Mouse (Mus musculus) gastrocnemius, postnatal 10 days (tissue): Measurements from ENCODE around the gene Miga1. TPM values are rescaled to one million over a fixed set of nuclear protein-coding genes. Genes with fewer than 3 reads are reported as not detected.
"Not testable (repeated sequence)": the region's sequence is repeated elsewhere in the genome, so short reads cannot be mapped to it uniquely, and the experiment has no call there.

Experiments
- DNase-seq: peaks from one replicate; pipeline ENCODE4 v3.0.0; 2021; ENCODE audit warnings: mixed read lengths
- total RNA-seq, 2 experiments: library from RNA; stranded (reverse); gene quantifications; 2 replicates each; pipeline ENCODE4 v1.2.3; 2021

Miga1 gene
- total RNA-seq, 2 experiments from 2014 or later: 4.2 to 4.6 TPM

GRCm38 (mm10) chr3:152321765-152322547 lies 18.3 kb downstream of the Miga1 start:
- DNase-seq: no peak

GRCm38 (mm10) chr3:152320972-152321645 lies 19.1 kb downstream of the Miga1 start:
- DNase-seq: no peak

- not testable (repeated sequence) for DNase-seq
Observed at GRCm38 (mm10) chr3:152316447-152317173, 23.6 kb downstream of the Miga1 start.

GRCm38 (mm10) chr3:152315613-152316012 lies 24.6 kb downstream of the Miga1 start:
- peak; percentile 86 for DNase-seq

GRCm38 (mm10) chr3:152314666-152315065 lies 25.5 kb downstream of the Miga1 start:
- DNase-seq: not testable (repeated sequence)

- no peak for DNase-seq
Observed at GRCm38 (mm10) chr3:152309250-152309645, 31.0 kb downstream of the Miga1 start.

- peak; percentile 41 for DNase-seq
Observed at GRCm38 (mm10) chr3:152308485-152309249, 31.5 kb downstream of the Miga1 start.

- DNase-seq: no peak
Observed at GRCm38 (mm10) chr3:152305971-152306370, 34.2 kb downstream of the Miga1 start.

GRCm38 (mm10) chr3:152305080-152305479 lies 35.1 kb downstream of the Miga1 start:
- DNase-seq: no peak

- no peak for DNase-seq
Observed at GRCm38 (mm10) chr3:152304093-152304815, 36.0 kb downstream of the Miga1 start.

- no peak for DNase-seq
Observed at GRCm38 (mm10) chr3:152302991-152303390, 37.2 kb downstream of the Miga1 start.

- no peak for DNase-seq
Observed at GRCm38 (mm10) chr3:152300376-152301337, 39.5 kb downstream of the Miga1 start.

GRCm38 (mm10) chr3:152295896-152296295 lies 44.3 kb downstream of the Miga1 start:
- DNase-seq: no peak

GRCm38 (mm10) chr3:152294400-152294799 lies 45.8 kb downstream of the Miga1 start:
- DNase-seq: no peak

GRCm38 (mm10) chr3:152293530-152294181 lies 46.6 kb downstream of the Miga1 start:
- DNase-seq: no peak

GRCm38 (mm10) chr3:152291895-152292294 lies 48.3 kb downstream of the Miga1 start:
- no peak for DNase-seq

- no peak for DNase-seq
Observed at GRCm38 (mm10) chr3:152290175-152290798, 49.9 kb downstream of the Miga1 start.

- peak; percentile 62 for DNase-seq
Observed at GRCm38 (mm10) chr3:152288740-152289139, 51.5 kb downstream of the Miga1 start.

GRCm38 (mm10) chr3:152288276-152288675 lies 51.9 kb downstream of the Miga1 start:
- no peak for DNase-seq
